Mouse (Mus musculus): Measurements from ENCODE around the gene Cnksr3.

Gene Cnksr3

GRCm38 (mm10) chr10:7211696-7212482 lies at the start of gene Cnksr3:
TSS of gene Cnksr3 (minus strand) at chr10:7212237.
- DNase-seq (ENCODE audit: low spot score): peak; percentile 97

- DNase-seq (ENCODE audit: low spot score): no peak
Measured at GRCm38 (mm10) chr10:7260166-7261108, 48.4 kb upstream of the Cnksr3 start.

GRCm38 (mm10) chr10:7258607-7259006 lies 46.6 kb upstream of the Cnksr3 start:
- no peak for DNase-seq (ENCODE audit: low spot score)

GRCm38 (mm10) chr10:7250455-7250854 lies 38.4 kb upstream of the Cnksr3 start:
- DNase-seq (ENCODE audit: low spot score): no peak

GRCm38 (mm10) chr10:7234601-7235000 lies 22.6 kb upstream of the Cnksr3 start:
- DNase-seq (ENCODE audit: low spot score): no peak

- DNase-seq (ENCODE audit: low spot score): no peak
Measured at GRCm38 (mm10) chr10:7217551-7218127, 5.6 kb upstream of the Cnksr3 start.

- no peak for DNase-seq (ENCODE audit: low spot score)
Measured at GRCm38 (mm10) chr10:7214718-7215117, 2.7 kb upstream of the Cnksr3 start.

GRCm38 (mm10) chr10:7213066-7213630 lies 1.1 kb upstream of the Cnksr3 start:
- DNase-seq (ENCODE audit: low spot score): no peak

GRCm38 (mm10) chr10:7212537-7212936 lies 500 bp upstream of the Cnksr3 start:
- peak; percentile 31 for DNase-seq (ENCODE audit: low spot score)

- DNase-seq (ENCODE audit: low spot score): peak; percentile 59
Measured at GRCm38 (mm10) chr10:7210991-7211695, 894 bp downstream of the Cnksr3 start.

GRCm38 (mm10) chr10:7209691-7210455 lies 2.2 kb downstream of the Cnksr3 start:
- no peak for DNase-seq (ENCODE audit: low spot score)

GRCm38 (mm10) chr10:7208859-7209441 lies 3.1 kb downstream of the Cnksr3 start:
- DNase-seq (ENCODE audit: low spot score): no peak

GRCm38 (mm10) chr10:7207301-7207700 lies 4.7 kb downstream of the Cnksr3 start:
- DNase-seq (ENCODE audit: low spot score): no peak

GRCm38 (mm10) chr10:7206571-7206970 lies 5.5 kb downstream of the Cnksr3 start:
- no peak for DNase-seq (ENCODE audit: low spot score)

- DNase-seq (ENCODE audit: low spot score): no peak
Measured at GRCm38 (mm10) chr10:7205576-7205975, 6.5 kb downstream of the Cnksr3 start.

GRCm38 (mm10) chr10:7204953-7205352 lies 7.1 kb downstream of the Cnksr3 start:
- no peak for DNase-seq (ENCODE audit: low spot score)

GRCm38 (mm10) chr10:7202576-7202975 lies 9.5 kb downstream of the Cnksr3 start:
- no peak for DNase-seq (ENCODE audit: low spot score)

GRCm38 (mm10) chr10:7200665-7201064 lies 11.4 kb downstream of the Cnksr3 start:
- DNase-seq (ENCODE audit: low spot score): no peak

- DNase-seq (ENCODE audit: low spot score): no peak
Measured at GRCm38 (mm10) chr10:7198201-7198600, 13.8 kb downstream of the Cnksr3 start.

GRCm38 (mm10) chr10:7197733-7198132 lies 14.3 kb downstream of the Cnksr3 start:
- DNase-seq (ENCODE audit: low spot score): no peak
